In genomic region chr17:47506697-47507096, GRCm38 (mm10) we compare ENCODE assay signal across 20 mouse cellular contexts. TPM values are rescaled to one million over a fixed set of nuclear protein-coding genes. Genes with fewer than 3 reads are reported as not detected.
DNase-seq lines count a peak whose midpoint lies in the region; ATAC-seq lines count a peak whose summit lies in the region.
"Had no signal": no experiment of that assay in that cellular context is flagged by ENCODE, and none has a peak within 500 bp of the region (broad histone marks: within the 10 kb centered on the region; RNA-seq: fewer than 3 reads in every experiment).

No protein-coding gene starts in this region.

- H3K4me2 ChIP-seq in liver, embryonic 13.5 days = no peak overlapping the region
- H3K4me2 ChIP-seq in liver, embryonic 11.5 days = no peak overlapping the region
- H3K4me2 ChIP-seq in liver, embryonic 15.5 days = no peak overlapping the region
- H3K4me2 ChIP-seq in kidney, embryonic 16.5 days (replicated peaks; ENCODE audit: low read depth, low read length) = no peak overlapping the region
- H3K4me2 ChIP-seq: limb, embryonic 15.5 days had no signal

- H3K36me3 ChIP-seq in liver, embryonic 13.5 days = no peaks in the 10 kb centered on the region
- H3K36me3 ChIP-seq in liver, embryonic 11.5 days (ENCODE audit: control insufficient read depth, insufficient read depth, low read length) = no peaks in the 10 kb centered on the region
- H3K36me3 ChIP-seq in liver, embryonic 15.5 days (replicated peaks) = no peaks in the 10 kb centered on the region
- no peaks in the 10 kb centered on the region for H3K36me3 ChIP-seq in kidney, embryonic 16.5 days (ENCODE audit: insufficient read depth, low read length)
- H3K36me3 ChIP-seq: limb, embryonic 15.5 days had no signal

- no peak for ATAC-seq in CD4-positive, CD25-positive, alpha-beta regulatory T cell, adult 4 months
- ATAC-seq in liver, embryonic 13.5 days (ENCODE audit: low read depth) = no peak
- ATAC-seq in liver, embryonic 11.5 days (replicated peaks; ENCODE audit: low FRiP score) = no peak
- ATAC-seq in liver, embryonic 15.5 days (ENCODE audit: insufficient read depth) = no peak
- ATAC-seq in kidney, embryonic 16.5 days (ENCODE audit: low FRiP score, low TSS enrichment) = no peak
- ATAC-seq: forebrain, embryonic 14.5 days; hindbrain, postnatal 0 days; midbrain, embryonic 16.5 days had no signal

- H3K9me3 ChIP-seq in liver, embryonic 13.5 days (replicated peaks) = no peaks in the 10 kb centered on the region
- H3K9me3 ChIP-seq in liver, embryonic 11.5 days (ENCODE audit: control insufficient read depth, low read length) = no peaks in the 10 kb centered on the region
- H3K9me3 ChIP-seq in liver, embryonic 15.5 days (replicated peaks) = no peaks in the 10 kb centered on the region
- H3K9me3 ChIP-seq in kidney, embryonic 16.5 days (ENCODE audit: low read length) = no peaks in the 10 kb centered on the region
- H3K9me3 ChIP-seq: limb, embryonic 15.5 days had no signal

- WGBS in liver, embryonic 13.5 days (ENCODE audit: insufficient replicate concordance) = 83% methylated on average over 4 of the region's 4 CpGs
- WGBS in liver, embryonic 11.5 days = 92% methylated on average over 4 of the region's 4 CpGs
- WGBS in liver, embryonic 15.5 days (ENCODE audit: insufficient replicate concordance) = 82% methylated on average over 4 of the region's 4 CpGs
- 90% methylated on average over 4 of the region's 4 CpGs for WGBS in kidney, embryonic 16.5 days

- no peak overlapping the region for H3K9ac ChIP-seq in liver, embryonic 13.5 days
- no peak overlapping the region for H3K9ac ChIP-seq in liver, embryonic 11.5 days (ENCODE audit: low read depth, low read length)
- no peak overlapping the region; the same call in 1 of the 2 replicates for H3K9ac ChIP-seq in liver, embryonic 15.5 days
- no peak overlapping the region for H3K9ac ChIP-seq in kidney, embryonic 16.5 days (replicated peaks; ENCODE audit: low read length)
- H3K9ac ChIP-seq: limb, embryonic 15.5 days had no signal

- DNase-seq in CD4-positive, CD25-positive, alpha-beta regulatory T cell, adult 2 months (ENCODE audit: low read depth, low spot score) = peak; percentile 37
- no peak for DNase-seq in liver, embryonic 13.5 days
- no peak for DNase-seq in liver, embryonic 11.5 days (ENCODE audit: low spot score)
- peak; percentile 28 for DNase-seq in thymus, postnatal 0 days (ENCODE audit: low spot score)
- no peak for DNase-seq in lung, postnatal 25 days (ENCODE audit: low spot score)
- DNase-seq: adrenal gland, adult 8-10 months; cerebellum, adult 18-20 months; cerebellum, postnatal 36 days; kidney, adult 8-10 months; kidney, postnatal 4 days; right cerebral cortex, postnatal 14 days had no signal

- H3K27me3 ChIP-seq in liver, embryonic 13.5 days = no peaks in the 10 kb centered on the region
- no peaks in the 10 kb centered on the region for H3K27me3 ChIP-seq in liver, embryonic 11.5 days (replicated peaks; ENCODE audit: control insufficient read depth, insufficient read depth, low read length)
- no peaks in the 10 kb centered on the region for H3K27me3 ChIP-seq in liver, embryonic 15.5 days
- no peaks in the 10 kb centered on the region for H3K27me3 ChIP-seq in kidney, embryonic 16.5 days (ENCODE audit: insufficient read depth, low read length)
- H3K27me3 ChIP-seq: limb, embryonic 15.5 days had no signal

- H3K4me3 ChIP-seq in liver, embryonic 13.5 days (replicated peaks) = no peak overlapping the region
- H3K4me3 ChIP-seq in liver, embryonic 11.5 days (ENCODE audit: low read depth, low read length) = no peak overlapping the region
- H3K4me3 ChIP-seq in liver, embryonic 15.5 days (replicated peaks) = no peak overlapping the region
- H3K4me3 ChIP-seq in kidney, embryonic 16.5 days (ENCODE audit: low read length) = no peak overlapping the region
- H3K4me3 ChIP-seq: erythroblast, embryonic 14.5 days; limb, embryonic 15.5 days had no signal

- peaks cover 81% of the 10 kb centered on the region for H3K4me1 ChIP-seq in liver, embryonic 13.5 days (replicated peaks)
- peaks cover 52% of the 10 kb centered on the region for H3K4me1 ChIP-seq in liver, embryonic 11.5 days (replicated peaks; ENCODE audit: control insufficient read depth, insufficient read depth, low read length)
- peaks cover 82% of the 10 kb centered on the region for H3K4me1 ChIP-seq in liver, embryonic 15.5 days (replicated peaks)
- peaks cover 39% of the 10 kb centered on the region for H3K4me1 ChIP-seq in kidney, embryonic 16.5 days (ENCODE audit: insufficient read depth, low read length)

- H3K27ac ChIP-seq in liver, embryonic 13.5 days = peak overlapping the region; percentile 35
- no peak overlapping the region for H3K27ac ChIP-seq in liver, embryonic 11.5 days (ENCODE audit: low read depth, low read length)
- peak overlapping the region; percentile 77 for H3K27ac ChIP-seq in liver, embryonic 15.5 days (replicated peaks)
- H3K27ac ChIP-seq in kidney, embryonic 16.5 days (ENCODE audit: low read length) = no peak overlapping the region
- H3K27ac ChIP-seq: macrophage had no signal

RNA-seq across cellular contexts. Expression of gene Ccnd3, which starts 1.8 kb away (rescaled TPM):
- polyA plus RNA-seq in CD4-positive, CD25-positive, alpha-beta regulatory T cell, adult 4 months (2017; shearing (Covaris generic)) = 100 to 1,000 TPM; 149 to 151 TPM
- polyA plus RNA-seq in liver, embryonic 13.5 days (2015; fragmentation: Nextera tagmentation; extraction: Ambion mirVana) = 387 and 400 TPM in 2 replicates
- 525 and 530 TPM in 2 replicates for polyA plus RNA-seq in liver, embryonic 11.5 days (2014; fragmentation: Nextera tagmentation; extraction: Ambion mirVana)
- polyA plus RNA-seq in liver, embryonic 15.5 days (2015; fragmentation: Nextera tagmentation; extraction: Ambion mirVana) = 422 and 473 TPM in 2 replicates
- 1,113 and 1,146 TPM in 2 replicates for polyA plus RNA-seq in thymus, postnatal 0 days (2015; fragmentation: Nextera tagmentation; extraction: Ambion mirVana)
- 295 and 301 TPM in 2 replicates for polyA plus RNA-seq in kidney, embryonic 16.5 days (2015; fragmentation: Nextera tagmentation; extraction: Ambion mirVana)

RNA-seq across cellular contexts. Expression of gene Taf8, which starts 4.6 kb away (rescaled TPM):
- 10 to 100 TPM; 61.1 to 95.4 TPM for polyA plus RNA-seq in CD4-positive, CD25-positive, alpha-beta regulatory T cell, adult 4 months (2017; shearing (Covaris generic))
- polyA plus RNA-seq in liver, embryonic 13.5 days (2015; fragmentation: Nextera tagmentation; extraction: Ambion mirVana) = 14.4 and 14.5 TPM in 2 replicates
- 20.7 and 21.3 TPM in 2 replicates for polyA plus RNA-seq in liver, embryonic 11.5 days (2014; fragmentation: Nextera tagmentation; extraction: Ambion mirVana)
- polyA plus RNA-seq in liver, embryonic 15.5 days (2015; fragmentation: Nextera tagmentation; extraction: Ambion mirVana) = 14.7 and 15.2 TPM in 2 replicates
- 28.0 and 30.8 TPM in 2 replicates for polyA plus RNA-seq in thymus, postnatal 0 days (2015; fragmentation: Nextera tagmentation; extraction: Ambion mirVana)
- polyA plus RNA-seq in kidney, embryonic 16.5 days (2015; fragmentation: Nextera tagmentation; extraction: Ambion mirVana) = 35.1 and 35.8 TPM in 2 replicates

Comparison
In these comparisons a context has a peak if more than half of its experiments do, and no peak if none do; other contexts are left out.
1. H3K27ac ChIP-seq: peak in liver, embryonic 13.5 days (single experiment) and liver, embryonic 15.5 days (single experiment); none in liver, embryonic 11.5 days (single experiment) and kidney, embryonic 16.5 days (single experiment).
2. DNase-seq: peak in CD4-positive, CD25-positive, alpha-beta regulatory T cell, adult 2 months (single experiment) and thymus, postnatal 0 days (single experiment); none in liver, embryonic 13.5 days (single experiment), liver, embryonic 11.5 days (single experiment) and lung, postnatal 25 days (single experiment).